Mouse (Mus musculus) heart, postnatal 0 days (tissue): ENCODE results near the gene Elp6.

ENCODE experiments used
- CTCF ChIP-seq: IDR thresholded peaks from 2 replicates; pipeline ENCODE4 v1.5.1; 2016; ENCODE audit warnings: antibody characterized with exemption, control low read depth, low read depth
- EP300 ChIP-seq: IDR thresholded peaks from 2 replicates; pipeline ENCODE4 v1.6.1; 2016; ENCODE audit warnings: antibody characterized with exemption, low read depth

GRCm38 (mm10) chr9:110315410-110315809 is 10.4 kb downstream of the Elp6 start:
- no peak for TF ChIP-seq EP300
- no peak for TF ChIP-seq CTCF
